Mouse (Mus musculus) urinary bladder, postnatal 0 days (tissue): ENCODE measurements around the gene Card11. TPM values are rescaled to one million over a fixed set of nuclear protein-coding genes. Genes with fewer than 3 reads are reported as not detected.

Source experiments
- microRNA-seq: library from miRNA; unstranded; fragments of <30 nt; microRNA quantifications from one replicate; pipeline ENCODE4, GENCODE M21; 2016
- polyA plus RNA-seq: library from polyadenylated mRNA; unstranded; fragments of >200 nt; fragmentation: Nextera tagmentation; extraction: Ambion mirVana; gene quantifications from 2 replicates; pipeline ENCODE4 v1.2.1, GENCODE M21; 2015

Gene Card11
- polyA plus RNA-seq, result 0.04 TPM in 1 of 2 replicates, not detected in the other

GRCm38 (mm10) chr5:141000349-141000748 is at the start of gene Card11:
Card11 (minus strand) TSS chr5:141000582.

GRCm38 (mm10) chr5:140830314-140831063 is 169.9 kb downstream of the Card11 start, which contains the start of gene Gna12:
Gna12 (minus strand) TSS chr5:140830431.

Small RNA genes within 50 kb of the gene (microRNA-seq; reads per million reads assigned to microRNA genes)
- not detected for gene Gm44385

Other genes starting within 250 kb of the Card11 start
- gene Gna12, start 170.2 kb downstream of the Card11 start, polyA plus RNA-seq, result 19.0 and 24.4 TPM in 2 replicates
- 2.1 and 2.4 TPM in 2 replicates for gene Sdk1, start 240.9 kb upstream of the Card11 start, polyA plus RNA-seq